Mouse (Mus musculus) bone marrow, adult 2 months (tissue): ENCODE results near the gene Usp4. TPM values are rescaled to one million over a fixed set of nuclear protein-coding genes. Genes with fewer than 3 reads are reported as not detected.
A peak's percentile ranks its signal among the peaks of the same experiment; 100 is the strongest.

ENCODE experiments used
- H3K27ac ChIP-seq: fragments of 200-500 bp; 2 replicates; pipeline ENCODE4 v1.5.1; 2012; ENCODE audit warnings: low read depth, mild to moderate bottlenecking, control low read depth, inconsistent platforms, low read length; ENCODE audit not compliant: control insufficient read depth, poor library complexity, insufficient read depth
- H3K4me1 ChIP-seq: fragments of 200-500 bp; 2 replicates; pipeline ENCODE4 v1.6.1; 2011; ENCODE audit warnings: low read length; ENCODE audit not compliant: control insufficient read depth, insufficient read depth
- H3K4me3 ChIP-seq: fragments of 200-500 bp; replicated peaks from 2 replicates; pipeline ENCODE3; 2011; ENCODE audit warnings: mild to moderate bottlenecking, low read depth, low read length, control low read depth; ENCODE audit not compliant: control insufficient read depth
- CTCF ChIP-seq: fragments of 200-500 bp; IDR thresholded peaks from 2 replicates; pipeline ENCODE4 v1.5.1; 2011; ENCODE audit warnings: low read length, control low read depth; ENCODE audit not compliant: control insufficient read depth, insufficient read depth
- POLR2A ChIP-seq: fragments of 200-500 bp; IDR thresholded peaks from 2 replicates; pipeline ENCODE4 v1.6.1; 2011; ENCODE audit warnings: low read depth, mild to moderate bottlenecking, control low read depth, low read length, borderline replicate concordance; ENCODE audit not compliant: control insufficient read depth
- WGBS: fragments of 180-500 bp; shearing (Covaris S2); methylation state at CpG from one replicate; pipeline ENCODE4 v1.1.7; 2018; 5-methylcytosine and 5-hydroxymethylcytosine counted together
- polyA plus RNA-seq: library from polyadenylated mRNA; stranded (reverse); fragments of >200 nt; gene quantifications from 2 replicates; pipeline ENCODE4 v1.2.4, GENCODE M21; 2011; ENCODE audit warnings: low replicate concordance; ENCODE audit not compliant: missing spikeins, insufficient read depth, insufficient read length

Gene Usp4
- 102 and 256 TPM in 2 replicates for polyA plus RNA-seq

- H3K27ac ChIP-seq = peak within 1 kb of the TSS; percentile 97
- peaks cover 4% of the 10 kb centered on the region for H3K4me1 ChIP-seq
- WGBS = under 1% methylated on average over 75 of the region's 75 CpGs
- H3K4me3 ChIP-seq = peak within 1 kb of the TSS; percentile 89
- TF ChIP-seq POLR2A (peak; percentile 88), CTCF (no peak)
These were observed at the start of gene Usp4 for GRCm38 (mm10) chr9:108347540-108348289. TSS of gene Usp4 (plus strand) at chr9:108347853.

- H3K4me3 ChIP-seq = no peak overlapping the region
- 86% methylated on average over 3 of the region's 3 CpGs for WGBS
- H3K4me1 ChIP-seq = peaks cover 4% of the 10 kb centered on the region; the same call in 1 of the 2 replicates
- no peak overlapping the region for H3K27ac ChIP-seq
- TF ChIP-seq CTCF (no peak), POLR2A (no peak)
These were observed 45.8 kb upstream of the Usp4 start for GRCm38 (mm10) chr9:108301853-108302252.

DNA sequence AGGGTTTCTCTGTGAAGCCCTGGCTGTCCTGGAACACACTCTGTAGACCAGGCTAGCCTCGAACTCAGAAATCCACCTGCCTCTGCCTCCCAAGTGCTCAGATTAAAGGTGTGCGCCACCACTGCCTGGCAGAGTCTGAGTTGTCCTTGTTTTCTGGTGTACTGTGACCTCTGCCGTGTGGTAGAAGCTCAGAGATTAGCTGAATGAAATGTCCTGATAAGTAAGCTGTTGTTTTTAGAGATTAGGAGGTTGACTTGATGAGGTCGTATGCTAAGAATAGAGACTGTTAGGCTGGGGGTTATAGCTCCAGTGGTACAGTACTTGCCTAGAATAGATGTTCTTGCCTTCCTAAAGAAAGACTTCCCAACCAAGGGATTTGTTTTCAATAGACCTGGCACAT lies 42.9 kb upstream of the Usp4 start:
- TF ChIP-seq POLR2A = no peak
- TF ChIP-seq CTCF = no peak
- Histone ChIP-seq H3K4me1 (peaks cover 4% of the 10 kb centered on the region; the same call in 1 of the 2 replicates), H3K27ac (no peak overlapping the region; the same call in 1 of the 2 replicates), H3K4me3 (peak overlapping the region; percentile 88)
- WGBS = 55% methylated on average over 4 of the region's 4 CpGs

DNA sequence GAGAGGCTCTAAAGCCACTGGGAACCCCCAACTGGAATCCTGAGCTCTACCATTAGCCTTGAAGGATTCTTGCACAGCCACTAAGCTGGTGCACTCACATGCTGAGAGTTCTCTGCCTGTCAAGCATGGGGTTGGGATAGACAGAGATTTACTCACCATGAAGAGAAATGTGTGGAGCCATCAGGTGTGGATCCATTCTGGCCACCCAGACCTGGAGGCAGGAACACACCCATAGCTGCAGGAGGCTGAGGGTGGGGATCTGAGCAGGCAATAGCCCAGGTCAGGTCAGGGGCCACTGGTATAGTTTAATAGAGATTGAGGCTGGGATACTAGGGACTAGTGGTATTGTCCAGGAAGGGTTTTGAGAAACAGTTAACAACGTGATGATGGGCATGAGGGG lies 42.5 kb upstream of the Usp4 start:
- no peak for TF ChIP-seq CTCF
- no peak for TF ChIP-seq POLR2A
- H3K27ac ChIP-seq = peak overlapping the region; percentile 96
- peak overlapping the region; percentile 88 for H3K4me3 ChIP-seq
- WGBS = 0% methylated on average over 1 of the region's 1 CpGs
- peaks cover 4% of the 10 kb centered on the region; the same call in 1 of the 2 replicates for H3K4me1 ChIP-seq

DNA sequence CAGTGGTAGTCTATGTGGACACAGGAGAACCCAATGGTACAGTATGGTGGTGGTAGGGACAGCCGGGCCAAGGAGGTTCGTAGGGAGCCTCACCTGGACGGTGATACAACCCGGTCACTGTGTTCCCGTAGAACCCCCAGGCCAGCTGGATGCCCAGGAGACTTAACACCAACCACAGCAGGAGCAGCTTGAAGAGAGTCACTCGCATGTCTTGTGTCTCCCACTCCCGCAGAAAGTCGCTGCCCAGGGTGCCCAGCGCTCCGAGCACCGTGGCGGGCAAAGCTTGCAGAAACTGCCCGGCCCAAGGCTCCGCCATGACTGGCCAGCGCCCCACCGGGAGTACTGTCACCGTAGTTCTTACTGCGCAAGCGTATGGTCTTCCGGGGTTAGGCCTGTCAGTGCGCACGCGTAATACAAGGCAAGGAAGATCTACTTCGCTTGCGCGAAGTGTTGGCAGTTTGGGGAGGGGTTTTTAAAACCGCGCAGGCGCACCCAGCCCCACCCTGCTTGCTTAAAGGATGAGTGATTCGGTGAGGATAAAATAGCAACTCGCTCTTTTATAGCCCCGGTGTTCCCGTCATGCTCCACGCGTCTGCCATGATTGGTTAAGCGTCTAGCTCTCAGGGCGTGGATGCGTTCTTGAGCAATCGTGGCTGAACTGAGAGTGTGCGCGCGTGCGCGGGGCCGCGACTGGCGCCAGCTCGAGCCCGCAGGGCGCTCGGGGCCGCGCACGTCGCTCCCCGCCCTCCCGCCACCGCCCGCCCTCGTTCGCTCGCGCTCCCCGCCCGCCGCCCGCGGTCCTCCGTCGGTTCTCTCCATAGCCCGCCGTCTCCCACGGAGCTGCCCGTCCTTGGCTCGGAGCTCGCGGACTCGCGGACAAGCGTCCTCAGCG lies 41.8 kb upstream of the Usp4 start, which contains the start of the genes Rhoa and Tcta:
Gene Rhoa, plus strand, starts transcription at position 501 of the 892 bp plus-strand sequence.
Gene Tcta, minus strand, starts transcription at position 532 of the 892 bp plus-strand sequence.
- WGBS = 1% methylated on average over 81 of the region's 81 CpGs
- Histone ChIP-seq H3K4me1 (peaks cover 4% of the 10 kb centered on the region; the same call in 1 of the 2 replicates), H3K4me3 (peak within 1 kb of the TSS; percentile 93), H3K27ac (peak within 1 kb of the TSS; percentile 99)
- no peak; the same call in 1 of the 2 replicates for TF ChIP-seq CTCF
- peak; percentile 97 for TF ChIP-seq POLR2A

- WGBS = under 1% methylated on average over 50 of the region's 51 CpGs
- TF ChIP-seq CTCF = no peak
- TF ChIP-seq POLR2A = peak; percentile 40; the same call in 1 of the 2 replicates
- H3K27ac ChIP-seq = peak overlapping the region; percentile 99
- peak overlapping the region; percentile 93 for H3K4me3 ChIP-seq
- H3K4me1 ChIP-seq = peaks cover 4% of the 10 kb centered on the region; the same call in 1 of the 2 replicates
These were observed 41.1 kb upstream of the Usp4 start for GRCm38 (mm10) chr9:108306571-108306980.

DNA sequence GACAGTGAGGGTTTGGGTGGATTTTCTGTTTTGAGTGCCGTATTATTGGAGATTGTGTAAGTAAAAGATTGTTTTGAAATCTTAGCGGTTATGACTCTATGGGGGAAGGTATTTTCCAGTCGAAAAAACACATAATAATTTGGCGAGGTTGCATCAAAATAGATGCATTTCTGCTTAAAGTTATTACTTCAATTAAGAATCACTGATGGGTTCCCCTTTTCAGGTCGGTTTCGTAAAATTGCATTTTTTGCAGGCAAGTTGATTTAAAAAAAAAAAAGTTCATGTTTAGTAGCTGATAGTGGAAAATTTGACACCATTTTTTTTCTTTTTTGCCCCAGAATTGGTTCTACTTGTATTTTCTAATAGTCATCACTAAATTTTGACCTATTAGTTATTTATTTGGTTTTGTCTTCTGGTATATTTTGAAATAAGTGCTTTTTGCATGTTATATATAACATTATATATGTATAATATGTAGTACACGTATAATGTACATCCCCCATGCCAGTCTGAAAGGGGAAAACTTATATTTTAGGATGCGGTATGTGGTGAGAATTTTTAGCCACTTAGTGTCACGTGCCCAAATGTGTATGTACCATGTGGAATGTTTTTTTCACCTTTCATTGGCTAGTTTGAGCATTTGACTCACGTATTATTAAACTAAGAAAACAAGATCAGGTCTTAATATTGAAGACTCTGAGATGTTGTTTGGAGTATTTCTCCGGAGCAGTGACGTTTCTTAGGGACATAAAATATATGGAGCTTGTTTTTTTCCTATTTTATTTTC lies 40.4 kb upstream of the Usp4 start:
- Histone ChIP-seq H3K4me3 (peak overlapping the region; percentile 93), H3K4me1 (peaks cover 4% of the 10 kb centered on the region; the same call in 1 of the 2 replicates), H3K27ac (peak overlapping the region; percentile 99)
- TF ChIP-seq CTCF (no peak), POLR2A (no peak)
- WGBS = 2% methylated on average over 12 of the region's 12 CpGs
